Mouse (Mus musculus) heart, embryonic 14.5 days (tissue): ENCODE measurements at regions not wholly inside any gene's neighbourhood (a gene's known extent, or its start where the extent isn't known, plus 50 kb on each side); places are given as distances from the start of the nearest gene placed in this dataset.

Experiments used
- ATAC-seq: fragments of 200-750 bp; cut with Nextera tagmentation; 2 replicates; pipeline ENCODE4 v1.8.0; 2017; ENCODE audit warnings: low read depth, moderate TSS enrichment; ENCODE audit not compliant: insufficient number of reproducible peaks, insufficient read depth, low FRiP score
- H3K27ac ChIP-seq, 2 experiments: fragments of 200-500 bp in 1 of 2; fragments of 300-500 bp in 1 of 2; sonication (generic) in 1 of 2; replicated peaks in 1 of 2; 2 replicates each; pipeline ENCODE4 v1.5.1; 2012 to 2014; ENCODE audit warnings: low read depth in 2 of 2, low read length in 2 of 2, control low read depth in 1 of 2, mild to moderate bottlenecking in 1 of 2, mixed read lengths in 1 of 2; ENCODE audit not compliant: control insufficient read depth in 1 of 2, insufficient read depth in 1 of 2
- H3K27me3 ChIP-seq: fragments of 300-500 bp; sonication (generic); 2 replicates; pipeline ENCODE4 v1.6.1; 2014; ENCODE audit warnings: mild to moderate bottlenecking, low read length, control low read depth; ENCODE audit not compliant: control insufficient read depth, insufficient read depth
- H3K36me3 ChIP-seq: fragments of 300-500 bp; sonication (generic); 2 replicates; pipeline ENCODE4 v1.6.1; 2014; ENCODE audit warnings: mild to moderate bottlenecking, control low read depth, low read length, mixed read lengths; ENCODE audit not compliant: control insufficient read depth, insufficient read depth
- H3K4me1 ChIP-seq, 2 experiments: fragments of 200-500 bp in 1 of 2; fragments of 300-500 bp in 1 of 2; sonication (generic) in 1 of 2; 2 replicates each; pipeline ENCODE4 v1.6.1; 2012 to 2014; ENCODE audit warnings: low read length in 2 of 2, control low read depth in 1 of 2, mixed read lengths in 1 of 2; ENCODE audit not compliant: control insufficient read depth in 2 of 2, insufficient read depth in 2 of 2
- H3K4me2 ChIP-seq: fragments of 300-500 bp; sonication (generic); 2 replicates; pipeline ENCODE4 v1.6.1; 2014; ENCODE audit warnings: mild to moderate bottlenecking, low read length
- H3K4me3 ChIP-seq, 2 experiments: fragments of 200-500 bp in 1 of 2; fragments of 300-500 bp in 1 of 2; sonication (generic) in 1 of 2; 2 replicates each; pipeline ENCODE4 v1.5.1; 2012 to 2014; ENCODE audit warnings: low read length in 2 of 2, mild to moderate bottlenecking in 2 of 2, control low read depth in 1 of 2, low read depth in 1 of 2, moderate library complexity in 1 of 2; ENCODE audit not compliant: control insufficient read depth in 1 of 2, insufficient read depth in 1 of 2
- H3K9ac ChIP-seq: fragments of 300-500 bp; sonication (generic); 2 replicates; pipeline ENCODE4 v1.6.1; 2014; ENCODE audit warnings: mild to moderate bottlenecking, low read length
- H3K9me3 ChIP-seq: fragments of 300-500 bp; sonication (generic); 2 replicates; pipeline ENCODE4 v1.6.1; 2016; ENCODE audit warnings: low read length, control low read depth; ENCODE audit not compliant: control insufficient read depth
- WGBS: fragments of 180-500 bp; shearing (Covaris S2); extraction: QIAGEN DNeasy Blood & Tissue Kit; methylation state at CpG from one replicate; pipeline ENCODE4 v1.1.7; 2014; 5-methylcytosine and 5-hydroxymethylcytosine counted together

DNA sequence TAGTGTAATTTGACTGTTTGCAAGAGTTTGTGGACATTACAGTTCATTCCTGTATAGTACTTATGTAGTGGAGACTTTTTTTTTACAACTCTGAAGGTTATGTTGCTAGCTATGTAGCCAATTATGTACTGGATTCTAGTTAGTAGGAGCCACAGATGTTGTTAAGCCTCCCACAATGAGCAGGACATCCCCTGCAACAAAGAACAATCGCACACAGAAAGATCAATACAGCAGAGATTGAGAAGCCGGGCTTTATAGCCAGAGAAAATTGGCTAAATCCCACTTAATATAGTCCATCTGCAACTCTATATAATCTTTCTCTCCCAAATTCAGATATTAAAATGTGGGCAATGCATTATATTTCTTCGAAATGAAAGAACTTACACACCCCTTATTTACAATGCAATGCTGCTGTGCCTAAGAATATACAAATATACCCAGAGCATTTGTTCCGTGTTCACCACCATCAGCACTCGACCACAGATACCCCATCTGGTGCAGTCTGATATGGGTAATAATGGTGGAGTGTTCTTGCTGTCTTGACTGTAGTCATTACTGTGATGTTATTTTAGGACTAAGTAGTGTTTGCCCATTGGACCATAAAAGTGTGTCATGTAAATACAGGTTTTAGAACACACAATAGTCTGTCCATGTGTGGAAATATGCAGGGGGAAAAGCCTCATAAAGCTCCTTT is 1351.9 kb upstream of the Zeb2 start:
- ATAC-seq: no peak
- Histone ChIP-seq H3K27me3 (no peaks in the 10 kb centered on the region), H3K9me3 (no peaks in the 10 kb centered on the region), H3K36me3 (no peaks in the 10 kb centered on the region), H3K4me1 (no peaks in the 10 kb centered on the region), H3K4me2 (no peak overlapping the region), H3K27ac (no peak overlapping the region), H3K9ac (no peak overlapping the region), H3K4me3 (no peak overlapping the region)
- WGBS: 78% methylated on average over 5 of the region's 5 CpGs

DNA sequence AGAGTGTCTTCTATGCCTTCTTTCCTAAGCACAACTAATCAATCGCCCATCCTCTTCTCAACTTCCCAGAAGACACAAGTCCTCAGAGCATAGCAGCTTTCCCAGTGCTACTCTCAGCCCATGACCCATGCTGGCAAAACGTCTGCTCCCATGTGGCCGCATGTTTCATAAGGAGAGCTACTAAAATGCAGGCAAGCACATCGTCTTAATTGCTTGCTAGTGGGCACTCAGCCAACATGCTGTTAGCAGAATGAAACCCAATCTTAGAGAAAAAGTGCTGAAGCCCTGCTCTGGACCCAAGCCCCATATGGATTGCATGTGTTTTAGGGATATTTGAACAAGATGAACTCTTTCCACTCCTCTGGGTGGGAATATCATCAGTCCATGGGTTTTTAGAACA is 1348.2 kb upstream of the Zeb2 start:
- Histone ChIP-seq H3K4me3 (no peak overlapping the region), H3K4me2 (no peak overlapping the region), H3K9ac (no peak overlapping the region), H3K27me3 (no peaks in the 10 kb centered on the region), H3K27ac (no peak overlapping the region), H3K36me3 (no peaks in the 10 kb centered on the region), H3K9me3 (no peaks in the 10 kb centered on the region), H3K4me1 (no peaks in the 10 kb centered on the region)
- ATAC-seq: no peak
- WGBS: 47% methylated on average over 4 of the region's 4 CpGs

DNA sequence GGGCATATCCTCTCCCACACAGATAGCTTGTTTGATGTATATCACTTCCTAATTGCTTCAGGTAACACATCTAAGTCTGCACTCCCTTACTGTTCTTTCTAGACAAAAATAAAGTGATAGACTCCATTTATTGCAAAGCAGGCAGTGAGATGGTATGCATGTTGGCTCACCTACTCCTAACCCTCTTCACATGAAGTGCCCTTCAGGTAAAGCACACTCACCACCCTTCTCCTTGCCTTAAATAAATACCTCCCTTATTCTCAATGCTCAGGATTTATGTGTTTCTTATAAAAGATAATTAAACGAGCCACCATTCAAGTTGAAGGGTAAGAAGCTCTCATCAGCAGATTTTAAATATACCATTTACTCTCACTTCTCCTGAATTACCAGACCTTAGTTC is 1347.7 kb upstream of the Zeb2 start:
- Histone ChIP-seq H3K9ac (no peak overlapping the region), H3K4me1 (no peaks in the 10 kb centered on the region), H3K36me3 (no peaks in the 10 kb centered on the region), H3K27ac (no peak overlapping the region), H3K4me3 (no peak overlapping the region), H3K4me2 (no peak overlapping the region), H3K9me3 (no peaks in the 10 kb centered on the region), H3K27me3 (no peaks in the 10 kb centered on the region)
- 64% methylated on average over 1 of the region's 1 CpGs for WGBS
- no peak for ATAC-seq

DNA sequence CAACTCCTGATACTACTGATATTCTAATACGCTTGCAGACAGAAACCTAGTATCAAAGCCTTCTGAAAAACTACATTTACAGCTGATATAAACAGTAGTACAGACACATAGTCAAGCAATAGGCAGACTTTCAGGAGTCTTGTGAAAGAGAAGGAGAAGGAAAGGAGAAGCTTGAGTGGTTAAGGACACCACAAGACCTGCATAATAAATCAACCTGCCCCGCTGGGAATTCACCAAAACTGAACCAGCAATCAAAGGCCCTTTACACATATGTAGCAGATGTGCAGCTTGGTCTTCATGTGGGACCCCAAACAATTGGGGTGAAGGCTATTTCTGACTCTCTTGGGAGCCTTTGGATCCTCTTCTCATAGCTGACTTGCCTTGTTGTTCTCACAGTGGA is 1345.5 kb upstream of the Zeb2 start:
- no peaks in the 10 kb centered on the region for H3K27me3 ChIP-seq
- no peak overlapping the region for H3K27ac ChIP-seq
- H3K9me3 ChIP-seq: no peaks in the 10 kb centered on the region
- no peak for ATAC-seq
- no peak overlapping the region for H3K4me3 ChIP-seq
- WGBS: 79% methylated on average over 2 of the region's 2 CpGs
- no peaks in the 10 kb centered on the region for H3K4me1 ChIP-seq
- H3K9ac ChIP-seq: no peak overlapping the region
- H3K4me2 ChIP-seq: no peak overlapping the region
- no peaks in the 10 kb centered on the region for H3K36me3 ChIP-seq

DNA sequence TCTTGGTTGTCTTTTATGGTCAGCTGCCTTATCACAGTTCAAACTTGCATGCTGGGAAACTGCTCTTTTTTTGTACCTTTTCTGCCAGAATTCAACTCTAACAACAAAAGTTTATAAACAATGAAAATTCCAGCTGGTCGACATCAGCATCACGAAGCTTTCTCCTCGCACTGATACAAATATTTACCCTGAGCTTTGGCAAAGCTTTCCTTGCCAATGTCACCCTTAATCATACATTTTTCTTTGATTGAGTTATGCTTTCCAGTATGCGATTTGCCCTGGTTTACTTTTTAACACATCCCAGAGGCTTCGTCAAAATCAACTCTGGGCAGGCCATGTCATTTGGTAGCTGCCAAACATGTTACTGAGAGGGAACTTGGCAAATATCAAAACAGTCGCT is 1333.5 kb upstream of the Zeb2 start:
- Histone ChIP-seq H3K9ac (no peak overlapping the region), H3K4me3 (no peak overlapping the region), H3K4me1 (no peaks in the 10 kb centered on the region), H3K9me3 (no peaks in the 10 kb centered on the region), H3K27ac (no peak overlapping the region), H3K27me3 (no peaks in the 10 kb centered on the region), H3K36me3 (no peaks in the 10 kb centered on the region), H3K4me2 (no peak overlapping the region)
- 62% methylated on average over 6 of the region's 6 CpGs for WGBS
- no peak for ATAC-seq

DNA sequence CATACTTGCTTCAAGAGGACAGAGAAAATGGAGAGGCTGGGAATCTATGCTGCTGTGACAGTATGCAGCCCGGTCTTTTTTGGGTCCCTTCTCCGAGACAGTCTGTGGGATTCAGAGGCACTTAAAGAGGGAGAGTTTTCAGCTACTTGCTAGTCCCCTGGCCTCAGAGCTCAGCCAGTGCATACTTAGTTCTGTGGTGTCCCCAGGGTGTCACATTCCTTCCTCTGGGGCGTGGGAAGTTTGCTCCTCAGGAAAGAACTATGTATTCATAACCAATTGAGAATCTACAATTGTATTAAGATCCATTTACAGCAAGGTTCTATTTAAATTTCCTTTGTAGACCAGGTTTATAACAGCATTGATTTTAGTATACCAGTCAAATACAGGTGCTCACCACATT is 1328.1 kb upstream of the Zeb2 start:
- 43% methylated on average over 3 of the region's 3 CpGs for WGBS
- peaks cover 10 to 21% of the 10 kb centered on the region in 2 experiments for H3K4me1 ChIP-seq
- no peak overlapping the region for H3K27ac ChIP-seq
- H3K4me2 ChIP-seq: no peak overlapping the region
- H3K9ac ChIP-seq: no peak overlapping the region
- no peak overlapping the region for H3K4me3 ChIP-seq
- no peaks in the 10 kb centered on the region for H3K36me3 ChIP-seq
- no peaks in the 10 kb centered on the region for H3K9me3 ChIP-seq
- no peaks in the 10 kb centered on the region for H3K27me3 ChIP-seq
- no peak for ATAC-seq

DNA sequence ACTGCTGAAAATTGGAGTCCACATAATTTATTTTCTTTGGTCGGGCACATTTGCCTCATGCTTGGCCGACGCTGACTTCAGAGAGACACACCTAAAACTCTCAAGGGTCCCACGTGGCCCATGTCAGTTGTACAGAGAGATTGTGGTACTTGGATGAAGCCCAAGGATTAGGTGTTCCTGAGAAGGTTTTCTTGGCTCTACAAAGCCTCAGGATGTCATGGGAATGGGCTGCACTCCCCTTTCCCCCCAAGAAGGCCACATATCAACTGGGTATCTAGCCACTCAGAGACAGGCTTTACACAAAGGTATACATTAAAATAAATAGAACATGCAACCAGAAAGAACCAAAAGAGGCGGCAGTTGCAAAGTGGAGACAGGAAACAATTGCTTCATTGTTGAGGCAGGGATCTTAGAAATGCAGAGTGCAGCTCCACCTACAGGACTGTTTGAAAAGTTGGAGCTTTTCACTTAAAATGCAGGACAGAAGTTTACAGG is 1326.5 kb upstream of the Zeb2 start:
- H3K27ac ChIP-seq: peak overlapping the region; percentile 76 to 85
- no peak overlapping the region for H3K4me3 ChIP-seq
- peak; percentile 78 for ATAC-seq
- H3K9ac ChIP-seq: no peak overlapping the region
- H3K36me3 ChIP-seq: no peaks in the 10 kb centered on the region
- 20% methylated on average over 5 of the region's 5 CpGs for WGBS
- no peaks in the 10 kb centered on the region for H3K27me3 ChIP-seq
- H3K4me2 ChIP-seq: peak overlapping the region; percentile 51
- H3K9me3 ChIP-seq: no peaks in the 10 kb centered on the region
- peaks cover 10 to 21% of the 10 kb centered on the region in 2 experiments for H3K4me1 ChIP-seq
